Mouse (Mus musculus): ENCODE data around the gene Tmod3. TPM values are rescaled to one million over a fixed set of nuclear protein-coding genes. Genes with fewer than 3 reads are reported as not detected.

Tmod3 gene
- polyA plus RNA-seq, 1 experiment = 110 TPM

DNA sequence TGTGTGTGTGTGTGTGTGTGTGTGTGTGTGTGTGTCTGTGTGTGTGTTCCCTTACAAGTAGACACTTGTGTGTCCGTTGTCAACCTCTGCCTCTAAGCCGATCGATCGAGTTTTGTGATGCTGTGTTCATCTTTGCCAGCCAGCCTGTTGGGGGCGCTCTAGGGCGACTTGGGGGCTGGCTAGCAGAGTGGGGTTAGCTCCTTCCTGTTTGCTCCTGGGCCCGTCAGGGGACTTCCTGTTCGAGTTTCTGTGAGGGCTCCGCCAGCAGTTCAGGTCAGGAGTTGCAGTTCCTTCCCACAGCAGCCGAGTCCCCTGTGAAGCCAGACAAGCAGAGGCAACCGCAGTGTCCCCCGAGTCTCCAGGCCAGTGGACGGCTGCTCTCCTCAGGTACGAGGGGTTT lies 91.2 kb downstream of the Tmod3 start:
- Histone ChIP-seq H3K4me1 (ENCODE audit: control insufficient read depth, insufficient read depth, low read length) (peaks cover 14% of the 10 kb centered on the region), H3K4me3 (ENCODE audit: insufficient read depth, low read length) (no peak overlapping the region), H3K27ac (ENCODE audit: insufficient read depth, low read depth, low read length) (no peak overlapping the region)
- TF ChIP-seq POLR2A (IDR thresholded peaks at IDR 0.05; ENCODE audit: borderline replicate concordance, low read depth, low read length) = no peak
- TF ChIP-seq CTCF (IDR thresholded peaks at IDR 0.05; ENCODE audit: low read depth, low read length) = peak; percentile 59

DNA sequence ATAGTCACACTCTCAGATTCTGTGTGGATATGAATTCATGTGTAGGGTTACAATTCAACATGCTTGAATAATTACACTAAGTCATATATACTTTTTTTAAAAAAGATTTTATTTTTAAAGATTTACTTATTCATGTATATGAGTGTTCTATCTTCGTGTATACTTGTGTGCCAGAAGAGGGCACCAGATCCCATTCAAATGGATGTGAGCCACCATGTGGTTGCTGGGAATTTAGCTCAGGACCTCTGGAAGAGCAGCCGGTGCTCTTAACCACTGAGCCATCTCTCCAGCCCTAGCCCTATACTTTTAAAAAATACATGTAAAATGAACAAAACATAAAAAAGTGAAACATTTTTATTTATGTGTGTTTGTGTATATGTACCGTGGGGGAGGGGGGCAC lies 91.9 kb downstream of the Tmod3 start:
- TF ChIP-seq CTCF (IDR thresholded peaks at IDR 0.05; ENCODE audit: low read depth, low read length) (no peak), POLR2A (IDR thresholded peaks at IDR 0.05; ENCODE audit: borderline replicate concordance, low read depth, low read length) (no peak)
- Histone ChIP-seq H3K4me3 (ENCODE audit: insufficient read depth, low read length) (no peak overlapping the region), H3K4me1 (ENCODE audit: control insufficient read depth, insufficient read depth, low read length) (peaks cover 14% of the 10 kb centered on the region), H3K27ac (ENCODE audit: insufficient read depth, low read depth, low read length) (no peak overlapping the region)

DNA sequence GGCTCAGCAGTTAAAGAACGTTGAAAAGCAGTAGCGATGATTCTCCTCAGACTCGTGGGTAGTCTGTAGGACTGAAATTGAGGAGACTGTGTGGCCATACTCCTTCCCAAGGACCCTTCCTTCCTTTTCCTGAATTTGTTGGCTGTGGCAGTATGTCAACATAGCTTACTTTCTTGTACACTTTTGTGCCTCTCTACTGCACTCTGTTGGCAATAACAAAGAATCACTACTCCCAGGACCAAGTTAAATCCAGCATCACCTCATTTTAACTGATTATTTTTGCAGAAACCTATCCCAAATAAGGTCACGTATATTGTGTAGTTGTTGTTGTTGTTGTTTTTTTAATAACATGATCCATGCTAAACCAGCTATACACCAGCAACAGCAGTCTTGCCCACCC lies 92.8 kb downstream of the Tmod3 start:
- H3K27ac ChIP-seq (ENCODE audit: insufficient read depth, low read depth, low read length) = peak overlapping the region; percentile 49
- TF ChIP-seq CTCF (IDR thresholded peaks at IDR 0.05; ENCODE audit: low read depth, low read length) = no peak
- H3K4me3 ChIP-seq (ENCODE audit: insufficient read depth, low read length) = no peak overlapping the region
- peaks cover 14% of the 10 kb centered on the region for H3K4me1 ChIP-seq (ENCODE audit: control insufficient read depth, insufficient read depth, low read length)

DNA sequence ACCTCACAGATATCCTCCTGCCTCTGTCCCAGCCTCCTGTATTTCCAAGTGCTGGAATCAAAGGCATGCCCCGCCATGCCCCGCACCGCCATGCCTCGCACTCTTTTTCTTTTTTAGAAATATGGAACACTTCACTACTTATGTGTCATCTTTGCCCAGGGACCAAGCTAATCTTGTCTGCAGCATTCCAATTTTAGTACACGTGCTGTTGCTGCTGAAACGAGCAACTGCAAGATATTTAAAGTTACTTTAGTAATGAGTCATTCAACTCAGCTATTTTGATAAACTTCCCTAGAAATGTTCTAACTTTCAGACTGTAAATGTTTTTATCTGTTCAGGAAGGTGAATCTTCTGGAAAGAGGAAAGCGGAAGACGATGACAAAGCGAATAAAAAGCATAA lies 93.6 kb downstream of the Tmod3 start:
- Histone ChIP-seq H3K4me1 (ENCODE audit: control insufficient read depth, insufficient read depth, low read length) (peaks cover 14% of the 10 kb centered on the region), H3K27ac (ENCODE audit: insufficient read depth, low read depth, low read length) (peak overlapping the region; percentile 85), H3K4me3 (ENCODE audit: insufficient read depth, low read length) (no peak overlapping the region)
- TF ChIP-seq CTCF (IDR thresholded peaks at IDR 0.05; ENCODE audit: low read depth, low read length) = no peak
- no peak for TF ChIP-seq POLR2A (IDR thresholded peaks at IDR 0.05; ENCODE audit: borderline replicate concordance, low read depth, low read length)

DNA sequence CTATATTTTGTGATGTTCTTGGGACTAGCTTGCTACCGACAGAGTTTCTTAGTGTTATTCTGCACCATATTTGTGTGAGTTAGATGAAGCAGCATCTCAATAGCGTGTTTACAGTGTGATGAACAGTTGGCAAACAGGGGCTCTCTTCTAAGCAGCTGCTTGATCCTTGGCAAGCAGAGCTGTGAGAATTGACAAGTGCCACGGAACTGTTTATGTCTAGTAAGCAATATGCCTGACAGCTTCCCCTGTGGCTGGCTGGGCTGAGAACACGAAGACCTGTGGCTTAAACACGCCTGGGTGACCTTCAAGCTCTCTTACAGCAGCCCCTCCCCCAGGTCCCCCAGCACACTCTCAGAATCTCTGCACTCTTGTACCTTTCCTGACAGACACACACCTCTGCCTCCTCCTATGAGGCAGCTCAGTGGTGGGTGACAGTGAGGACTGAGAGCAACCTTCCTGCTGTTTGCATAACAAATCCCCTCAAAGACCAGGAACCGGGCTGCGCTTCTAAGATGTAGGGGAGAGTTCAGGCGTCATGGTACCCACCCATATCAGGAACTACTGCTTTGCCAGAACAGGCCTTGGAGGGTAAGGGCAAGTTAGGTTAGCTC lies 96.3 kb downstream of the Tmod3 start:
- H3K27ac ChIP-seq (ENCODE audit: insufficient read depth, low read depth, low read length) = no peak overlapping the region
- TF ChIP-seq POLR2A (IDR thresholded peaks at IDR 0.05; ENCODE audit: borderline replicate concordance, low read depth, low read length) = no peak
- no peak for TF ChIP-seq CTCF (IDR thresholded peaks at IDR 0.05; ENCODE audit: low read depth, low read length)

DNA sequence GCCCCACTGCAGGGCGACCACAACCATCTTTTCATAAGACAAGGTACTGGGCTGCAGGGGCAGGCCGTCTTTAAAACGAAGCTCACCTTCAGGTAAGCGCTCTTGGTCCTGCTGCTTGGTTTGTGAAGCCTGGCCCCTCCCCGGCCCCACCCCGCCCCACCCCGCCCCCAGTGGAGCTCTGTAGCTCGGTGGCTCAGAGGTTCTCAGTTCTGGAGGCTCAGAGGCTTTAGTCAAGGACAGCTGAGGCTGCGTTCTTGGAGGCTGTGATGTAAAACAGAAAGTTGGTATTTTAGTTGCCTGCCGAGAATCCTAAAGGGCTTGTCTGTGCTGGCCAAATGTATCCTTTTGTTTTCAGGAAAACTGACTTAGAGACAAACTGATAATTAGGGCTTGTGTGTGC lies 103.8 kb downstream of the Tmod3 start:
- Histone ChIP-seq H3K4me3 (ENCODE audit: insufficient read depth, low read length) (no peak overlapping the region), H3K27ac (ENCODE audit: insufficient read depth, low read depth, low read length) (no peak overlapping the region), H3K4me1 (ENCODE audit: control insufficient read depth, insufficient read depth, low read length) (0 out of 2 replicates have a peak, but pooled peaks cover 4% of the 10 kb centered on the region)
- no peak for TF ChIP-seq CTCF (IDR thresholded peaks at IDR 0.05; ENCODE audit: low read depth, low read length)
- TF ChIP-seq POLR2A (IDR thresholded peaks at IDR 0.05; ENCODE audit: borderline replicate concordance, low read depth, low read length) = no peak

More for the DNA sequence above, 96.3 kb downstream of the Tmod3 start:
- H3K4me1 ChIP-seq (ENCODE audit: control insufficient read depth, insufficient read depth, low read length) = peaks cover 14% of the 10 kb centered on the region
- H3K4me3 ChIP-seq (ENCODE audit: insufficient read depth, low read length) = no peak overlapping the region

DNA sequence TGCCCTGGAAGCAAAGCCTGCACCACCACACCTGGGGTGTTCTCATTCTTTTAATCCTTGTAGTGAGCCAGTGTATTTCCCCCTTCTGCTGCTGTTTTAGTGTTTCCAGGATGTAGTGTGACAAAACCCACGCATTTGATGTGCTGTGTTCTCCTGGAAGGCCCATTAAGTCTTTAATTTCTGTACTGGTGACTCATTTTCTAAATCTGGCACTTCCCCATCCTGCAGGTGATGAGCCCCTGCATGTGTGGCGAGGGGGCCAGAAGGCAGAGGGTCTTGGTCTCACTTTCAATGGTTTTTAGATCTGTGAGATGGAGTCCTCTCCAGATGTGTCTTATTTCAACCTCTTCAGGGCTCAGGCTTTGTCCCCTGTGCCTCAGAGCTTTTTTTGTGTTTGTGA lies 105.5 kb downstream of the Tmod3 start:
- TF ChIP-seq POLR2A (IDR thresholded peaks at IDR 0.05; ENCODE audit: borderline replicate concordance, low read depth, low read length) (no peak), CTCF (IDR thresholded peaks at IDR 0.05; ENCODE audit: low read depth, low read length) (no peak)
- Histone ChIP-seq H3K4me1 (ENCODE audit: control insufficient read depth, insufficient read depth, low read length) (0 out of 2 replicates have a peak, but pooled peaks cover 4% of the 10 kb centered on the region), H3K27ac (ENCODE audit: insufficient read depth, low read depth, low read length) (no peak overlapping the region), H3K4me3 (ENCODE audit: insufficient read depth, low read length) (no peak overlapping the region)

DNA sequence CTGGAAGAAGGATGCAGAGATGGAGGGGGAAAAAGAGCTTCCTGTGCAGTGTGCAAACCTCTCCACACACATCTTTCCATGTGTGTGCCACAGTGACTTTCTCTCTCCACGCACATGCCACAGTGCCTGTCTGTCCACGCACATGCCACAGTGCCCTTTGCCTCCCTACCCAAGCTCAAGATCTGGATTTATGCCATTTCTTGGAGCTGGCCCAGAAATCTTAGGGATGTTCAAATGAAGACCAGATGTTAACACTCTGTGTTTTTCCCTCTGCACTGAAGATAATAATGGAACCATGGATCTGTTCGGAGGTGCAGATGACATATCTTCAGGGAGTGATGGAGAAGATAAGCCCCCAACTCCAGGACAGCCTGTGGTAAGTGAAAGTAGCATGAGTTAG lies 111.4 kb downstream of the Tmod3 start:
- TF ChIP-seq CTCF (IDR thresholded peaks at IDR 0.05; ENCODE audit: low read depth, low read length) = no peak
- TF ChIP-seq POLR2A (IDR thresholded peaks at IDR 0.05; ENCODE audit: borderline replicate concordance, low read depth, low read length) = no peak
- no peak overlapping the region for H3K4me3 ChIP-seq (ENCODE audit: insufficient read depth, low read length)
- H3K27ac ChIP-seq (ENCODE audit: insufficient read depth, low read depth, low read length) = no peak overlapping the region
- H3K4me1 ChIP-seq (ENCODE audit: control insufficient read depth, insufficient read depth, low read length) = 0 out of 2 replicates have a peak, but pooled peaks cover 2% of the 10 kb centered on the region

Other genes with a start within 250 kb of the Tmod3 start
- gene Bcl2l10, start 211.9 kb downstream of the Tmod3 start, polyA plus RNA-seq (2012; ENCODE audit: insufficient read depth, insufficient read length, missing spikeins) = not detected in 2 replicates
- 31.3 and 39.7 TPM in 2 replicates for gene Mapk6, start 149.7 kb downstream of the Tmod3 start, polyA plus RNA-seq (2012; ENCODE audit: insufficient read depth, insufficient read length, missing spikeins)
- 12.9 and 14.5 TPM in 2 replicates for gene Leo1, start 118.1 kb downstream of the Tmod3 start, polyA plus RNA-seq (2012; ENCODE audit: insufficient read depth, insufficient read length, missing spikeins)
- gene Tmod2, start 51.7 kb upstream of the Tmod3 start, polyA plus RNA-seq (2012; ENCODE audit: insufficient read depth, insufficient read length, missing spikeins) = 0.20 TPM in 1 of 2 replicates, not detected in the other
- gene Lysmd2, start 66.1 kb upstream of the Tmod3 start, polyA plus RNA-seq (2012; ENCODE audit: insufficient read depth, insufficient read length, missing spikeins) = not detected in 2 replicates
- gene Scg3, start 124.4 kb upstream of the Tmod3 start, polyA plus RNA-seq (2012; ENCODE audit: insufficient read depth, insufficient read length, missing spikeins) = not detected in 2 replicates
- gene Bmp5, start 215.7 kb upstream of the Tmod3 start, polyA plus RNA-seq (2012; ENCODE audit: insufficient read depth, insufficient read length, missing spikeins) = not detected in 2 replicates